ENCODE assay signal across 7 mouse cellular contexts in genomic region chr13:103977844-103978243, GRCm38 (mm10). TPM values are rescaled to one million over a fixed set of nuclear protein-coding genes. Genes with fewer than 3 reads are reported as not detected.
DNase-seq lines count a peak whose midpoint lies in the region; ATAC-seq and TF ChIP-seq lines count a peak whose summit lies in the region.

No protein-coding gene starts in this region.

- no peak for ATAC-seq in limb, embryonic 13.5 days (ENCODE audit: low FRiP score, low read depth)
- ATAC-seq in forebrain, embryonic 11.5 days (replicated peaks; ENCODE audit: low FRiP score) = no peak
- ATAC-seq in megakaryocyte progenitor cell, adult 5-6 weeks (replicated peaks; ENCODE audit: poor library complexity) = no peak
- no peak for ATAC-seq in liver, embryonic 12.5 days

- no peak for TF ChIP-seq POLR2A in embryonic fibroblast, embryonic 13.5 days (IDR thresholded peaks at IDR 0.05; ENCODE audit: low read depth, low read length)

- no peak overlapping the region for H3K4me2 ChIP-seq in limb, embryonic 13.5 days (replicated peaks)
- no peak overlapping the region for H3K4me2 ChIP-seq in forebrain, embryonic 11.5 days (ENCODE audit: low read depth, low read length, severe bottlenecking)
- H3K4me2 ChIP-seq in liver, embryonic 12.5 days = no peak overlapping the region

- TF ChIP-seq CTCF in embryonic fibroblast, embryonic 13.5 days (IDR thresholded peaks at IDR 0.05; ENCODE audit: borderline replicate concordance, insufficient read depth, low read length) = no peak

- H3K9me3 ChIP-seq in limb, embryonic 13.5 days = no peaks in the 10 kb centered on the region
- peaks cover 3% of the 10 kb centered on the region; the same call in 1 of the 2 replicates for H3K9me3 ChIP-seq in forebrain, embryonic 11.5 days (ENCODE audit: control insufficient read depth, low read length)
- H3K9me3 ChIP-seq in liver, embryonic 12.5 days (replicated peaks) = peaks cover 4% of the 10 kb centered on the region; the same call in 1 of the 2 replicates

- H3K4me1 ChIP-seq in embryonic fibroblast, embryonic 13.5 days (ENCODE audit: control insufficient read depth, insufficient read depth, low read length) = peaks cover 9% of the 10 kb centered on the region
- peaks cover 14% of the 10 kb centered on the region for H3K4me1 ChIP-seq in limb, embryonic 13.5 days
- H3K4me1 ChIP-seq in forebrain, embryonic 11.5 days (replicated peaks; ENCODE audit: control insufficient read depth, insufficient read depth, low read length) = no peaks in the 10 kb centered on the region
- no peaks in the 10 kb centered on the region for H3K4me1 ChIP-seq in liver, embryonic 12.5 days

- H3K9ac ChIP-seq in limb, embryonic 13.5 days = no peak overlapping the region
- no peak overlapping the region for H3K9ac ChIP-seq in forebrain, embryonic 11.5 days (ENCODE audit: low read length)
- no peak overlapping the region for H3K9ac ChIP-seq in liver, embryonic 12.5 days

- no peaks in the 10 kb centered on the region for H3K27me3 ChIP-seq in limb, embryonic 13.5 days
- no peaks in the 10 kb centered on the region for H3K27me3 ChIP-seq in forebrain, embryonic 11.5 days (ENCODE audit: control insufficient read depth, insufficient read depth, low read length)
- H3K27me3 ChIP-seq in liver, embryonic 12.5 days (replicated peaks) = no peaks in the 10 kb centered on the region

- no peaks in the 10 kb centered on the region for H3K36me3 ChIP-seq in limb, embryonic 13.5 days
- H3K36me3 ChIP-seq in forebrain, embryonic 11.5 days (ENCODE audit: control insufficient read depth, insufficient read depth, low read length) = no peaks in the 10 kb centered on the region
- H3K36me3 ChIP-seq in liver, embryonic 12.5 days = no peaks in the 10 kb centered on the region

- H3K4me3 ChIP-seq in embryonic fibroblast, embryonic 13.5 days (ENCODE audit: insufficient read depth, low read length) = no peak overlapping the region
- H3K4me3 ChIP-seq in limb, embryonic 13.5 days = no peak overlapping the region
- no peak overlapping the region for H3K4me3 ChIP-seq in forebrain, embryonic 11.5 days (ENCODE audit: low read depth, low read length)
- no peak overlapping the region for H3K4me3 ChIP-seq in liver, embryonic 12.5 days

- peak; percentile 55 for DNase-seq in 3134 (ENCODE audit: extremely low read depth, insufficient read length, low spot score)
- peak; percentile 57 for DNase-seq in 416B (ENCODE audit: low read depth)
- no peak for DNase-seq in forebrain, embryonic 11.5 days (ENCODE audit: low spot score)

- 51% methylated on average over 6 of the region's 6 CpGs for WGBS in limb, embryonic 13.5 days
- WGBS in forebrain, embryonic 11.5 days = 83% methylated on average over 6 of the region's 6 CpGs
- 61% methylated on average over 6 of the region's 6 CpGs for WGBS in liver, embryonic 12.5 days (ENCODE audit: insufficient replicate concordance)

- H3K27ac ChIP-seq in embryonic fibroblast, embryonic 13.5 days (ENCODE audit: insufficient read depth, low read length) = peak overlapping the region; percentile 79
- H3K27ac ChIP-seq in limb, embryonic 13.5 days = peak overlapping the region; percentile 53
- H3K27ac ChIP-seq in forebrain, embryonic 11.5 days (ENCODE audit: low read depth, low read length) = no peak overlapping the region
- H3K27ac ChIP-seq in liver, embryonic 12.5 days = no peak overlapping the region

RNA-seq across cellular contexts. Expression of gene Erbin, which starts 57.5 kb away (rescaled TPM):
- 105 and 138 TPM in 2 replicates for polyA plus RNA-seq in embryonic fibroblast, embryonic 13.5 days (2011; ENCODE audit: insufficient read length, low read depth, missing spikeins)
- 21.8 TPM in 2 replicates for polyA plus RNA-seq in limb, embryonic 13.5 days (2015; fragmentation: Nextera tagmentation; extraction: Ambion mirVana)
- 26.1 and 27.0 TPM in 2 replicates for polyA plus RNA-seq in forebrain, embryonic 11.5 days (2014; fragmentation: Nextera tagmentation; extraction: Ambion mirVana)
- total RNA-seq in megakaryocyte progenitor cell, adult 5-6 weeks (2015) = 86.9 and 96.9 TPM in 2 replicates
- total RNA-seq in megakaryocyte progenitor cell, adult 5-6 weeks (2017) = 72.9 and 92.5 TPM in 2 replicates
- polyA plus RNA-seq in liver, embryonic 12.5 days (2016; fragmentation: Nextera tagmentation; extraction: Ambion mirVana) = 9.2 TPM in 2 replicates

Comparison
In these comparisons a context has a peak if more than half of its experiments do, and no peak if none do; other contexts are left out.
1. H3K27ac ChIP-seq: peak in embryonic fibroblast, embryonic 13.5 days (single experiment) and limb, embryonic 13.5 days (single experiment); none in forebrain, embryonic 11.5 days (single experiment) and liver, embryonic 12.5 days (single experiment).